Mouse (Mus musculus): ENCODE data around the gene Plet1.

Plet1 gene

GRCm38 (mm10) chr9:50495405-50496150, 1.3 kb downstream of the Plet1 start:
- in situ Hi-C loops (cut with MboI, MseI): no loop called here

GRCm38 (mm10) chr9:50496151-50496505, 1.8 kb downstream of the Plet1 start:
- in situ Hi-C loops (cut with MboI, MseI): no loop called here

- in situ Hi-C loops (cut with MboI, MseI): no loop called here
These were observed 2.2 kb downstream of the Plet1 start for GRCm38 (mm10) chr9:50496546-50496945.

GRCm38 (mm10) chr9:50497076-50497475, 2.8 kb downstream of the Plet1 start:
- in situ Hi-C loops (cut with MboI, MseI): no loop called here

GRCm38 (mm10) chr9:50497536-50497935, 3.2 kb downstream of the Plet1 start:
- in situ Hi-C loops (cut with MboI, MseI): no loop called here

- in situ Hi-C loops (cut with MboI, MseI): no loop called here
These were observed 4.5 kb downstream of the Plet1 start for GRCm38 (mm10) chr9:50498815-50499214.

- in situ Hi-C loops (cut with MboI, MseI): no loop called here
These were observed 5.5 kb downstream of the Plet1 start for GRCm38 (mm10) chr9:50499781-50500180.

GRCm38 (mm10) chr9:50500467-50500973, 6.2 kb downstream of the Plet1 start:
- in situ Hi-C loops (cut with MboI, MseI): no loop called here

GRCm38 (mm10) chr9:50500974-50501501, 6.7 kb downstream of the Plet1 start:
- in situ Hi-C loops (cut with MboI, MseI): no loop called here

- in situ Hi-C loops (cut with MboI, MseI): no loop called here
These were observed 8.6 kb downstream of the Plet1 start for GRCm38 (mm10) chr9:50502949-50503348.

GRCm38 (mm10) chr9:50505405-50505804, 11.1 kb downstream of the Plet1 start:
- in situ Hi-C loops (cut with MboI, MseI): no loop called here

GRCm38 (mm10) chr9:50507570-50507969, 13.2 kb downstream of the Plet1 start:
- in situ Hi-C loops (cut with MboI, MseI): no loop called here

- in situ Hi-C loops (cut with MboI, MseI): no loop called here
These were observed 21.1 kb downstream of the Plet1 start for GRCm38 (mm10) chr9:50515462-50515861.

GRCm38 (mm10) chr9:50518781-50519180, 24.5 kb downstream of the Plet1 start:
- in situ Hi-C loops (cut with MboI, MseI): no loop called here

- in situ Hi-C loops (cut with MboI, MseI): loop anchor here (5.0 to 10.0 kb wide), 2 partner anchors 84 to 157 kb away; partner anchors contain the start of genes Sdhd and Timm8b
These were observed 26.4 kb downstream of the Plet1 start for GRCm38 (mm10) chr9:50520748-50521147.

GRCm38 (mm10) chr9:50521562-50521961, 27.2 kb downstream of the Plet1 start:
- in situ Hi-C loops (cut with MboI, MseI): loop anchor here (5.0 to 10.0 kb wide), 2 partner anchors 83 to 156 kb away; partner anchors contain the start of genes Sdhd and Timm8b

- in situ Hi-C loops (cut with MboI, MseI): loop anchor here (5.0 to 10.0 kb wide), 2 partner anchors 82 to 155 kb away; partner anchors contain the start of genes Sdhd and Timm8b
These were observed 28.2 kb downstream of the Plet1 start for GRCm38 (mm10) chr9:50522574-50522973.

- in situ Hi-C loops (cut with MboI, MseI): loop anchor here (5.0 to 10.0 kb wide), 3 partner anchors 68 to 152 kb away; partner anchors contain the start of genes Sdhd and Timm8b
These were observed 30.6 kb downstream of the Plet1 start for GRCm38 (mm10) chr9:50524936-50525335.

- in situ Hi-C loops (cut with MboI, MseI): loop anchor here (5.0 to 10.0 kb wide), 2 partner anchors 68 to 79 kb away; partner anchors contain the start of genes Sdhd and Timm8b
These were observed 31.3 kb downstream of the Plet1 start for GRCm38 (mm10) chr9:50525585-50525984.

- in situ Hi-C loops (cut with MboI, MseI): loop anchor here (5.0 to 10.0 kb wide), 2 partner anchors 71 to 77 kb away; partner anchors contain the start of genes Sdhd and Timm8b
These were observed 33.5 kb downstream of the Plet1 start for GRCm38 (mm10) chr9:50527860-50528259.

GRCm38 (mm10) chr9:50528293-50528892, 34.1 kb downstream of the Plet1 start, which contains the start of gene Pts:
Pts (minus strand) TSS chr9:50528724.
- in situ Hi-C loops (cut with MboI, MseI): loop anchor here (5.0 to 10.0 kb wide), 2 partner anchors 71 to 76 kb away; partner anchors contain the start of genes Sdhd and Timm8b

GRCm38 (mm10) chr9:50530890-50531289, 36.6 kb downstream of the Plet1 start:
- in situ Hi-C loops (cut with MboI, MseI): no loop called here
